Mouse (Mus musculus) limb, embryonic 12.5 days (tissue): Measurements from ENCODE around the gene Mob3a. TPM values are rescaled to one million over a fixed set of nuclear protein-coding genes. Genes with fewer than 3 reads are reported as not detected.

Experiments
- ATAC-seq: fragments of 200-750 bp; cut with Nextera tagmentation; 2 replicates; pipeline ENCODE4 v1.8.0; 2017; ENCODE audit warnings: low read depth, moderate TSS enrichment; ENCODE audit not compliant: insufficient number of reproducible peaks, insufficient read depth, low FRiP score, low TSS enrichment
- H3K27ac ChIP-seq: fragments of 300-500 bp; sonication (generic); 2 replicates; pipeline ENCODE4 v1.5.1; 2016; ENCODE audit warnings: mild to moderate bottlenecking, moderate library complexity
- H3K27me3 ChIP-seq: fragments of 300-500 bp; sonication (generic); 2 replicates; pipeline ENCODE4 v1.6.1; 2016; ENCODE audit warnings: mild to moderate bottlenecking, moderate library complexity
- H3K36me3 ChIP-seq: fragments of 300-500 bp; sonication (generic); 2 replicates; pipeline ENCODE4 v1.6.1; 2016; ENCODE audit warnings: mild to moderate bottlenecking, moderate library complexity
- H3K4me1 ChIP-seq: fragments of 300-500 bp; sonication (generic); replicated peaks from 2 replicates; pipeline ENCODE4 v1.6.1; 2016
- H3K4me2 ChIP-seq: fragments of 300-500 bp; sonication (generic); 2 replicates; pipeline ENCODE4 v1.6.1; 2016; ENCODE audit warnings: mild to moderate bottlenecking, moderate library complexity
- H3K4me3 ChIP-seq: fragments of 300-500 bp; sonication (generic); replicated peaks from 2 replicates; pipeline ENCODE4 v1.5.1; 2016; ENCODE audit warnings: mild to moderate bottlenecking
- H3K9ac ChIP-seq: fragments of 300-500 bp; sonication (generic); replicated peaks from 2 replicates; pipeline ENCODE4 v1.6.1; 2016; ENCODE audit warnings: mild to moderate bottlenecking, moderate library complexity
- H3K9me3 ChIP-seq: fragments of 300-500 bp; sonication (generic); 2 replicates; pipeline ENCODE4 v1.6.1; 2016; ENCODE audit warnings: mild to moderate bottlenecking, moderate library complexity
- WGBS: fragments of 180-500 bp; shearing (Covaris S2); methylation state at CpG from one replicate; pipeline ENCODE4 v1.1.7; 2016; 5-methylcytosine and 5-hydroxymethylcytosine counted together
- polyA plus RNA-seq: library from polyadenylated mRNA; unstranded; fragments of >200 nt; fragmentation: Nextera tagmentation; extraction: Ambion mirVana; gene quantifications from 2 replicates; pipeline ENCODE4 v1.2.1, GENCODE M21; 2016

The Mob3a gene
- polyA plus RNA-seq, 1 experiment from 2014 or later, result 51.7 TPM

DNA sequence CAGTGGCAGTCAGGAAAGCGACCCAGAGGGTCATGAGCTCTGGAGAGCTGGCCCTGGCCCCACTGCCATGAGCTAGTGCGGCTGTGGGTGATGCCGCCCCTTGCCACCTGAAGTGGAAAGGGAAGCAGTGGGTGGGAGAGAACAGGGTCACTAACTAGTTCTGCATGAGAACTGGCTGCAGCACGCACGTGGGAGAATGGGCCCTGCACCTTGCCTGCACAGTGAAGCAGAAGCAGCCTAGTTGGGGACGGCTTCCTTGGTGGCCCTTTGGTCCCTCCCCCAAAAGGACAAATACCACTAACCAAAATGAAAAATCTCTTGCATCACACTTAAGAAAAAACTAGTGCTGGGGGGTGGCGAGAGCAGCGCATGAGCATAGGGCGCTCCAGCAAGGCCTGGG lies 3.2 kb downstream of the Mob3a start:
- peaks cover 30% of the 10 kb centered on the region for H3K36me3 ChIP-seq
- no peak overlapping the region for H3K4me3 ChIP-seq
- H3K27ac ChIP-seq, result no peak overlapping the region
- WGBS, result 95% methylated on average over 9 of the region's 9 CpGs
- peaks cover 26% of the 10 kb centered on the region for H3K4me1 ChIP-seq
- H3K9me3 ChIP-seq, result no peaks in the 10 kb centered on the region
- no peak overlapping the region for H3K4me2 ChIP-seq
- no peak for ATAC-seq
- H3K27me3 ChIP-seq, result no peaks in the 10 kb centered on the region
- no peak overlapping the region for H3K9ac ChIP-seq

DNA sequence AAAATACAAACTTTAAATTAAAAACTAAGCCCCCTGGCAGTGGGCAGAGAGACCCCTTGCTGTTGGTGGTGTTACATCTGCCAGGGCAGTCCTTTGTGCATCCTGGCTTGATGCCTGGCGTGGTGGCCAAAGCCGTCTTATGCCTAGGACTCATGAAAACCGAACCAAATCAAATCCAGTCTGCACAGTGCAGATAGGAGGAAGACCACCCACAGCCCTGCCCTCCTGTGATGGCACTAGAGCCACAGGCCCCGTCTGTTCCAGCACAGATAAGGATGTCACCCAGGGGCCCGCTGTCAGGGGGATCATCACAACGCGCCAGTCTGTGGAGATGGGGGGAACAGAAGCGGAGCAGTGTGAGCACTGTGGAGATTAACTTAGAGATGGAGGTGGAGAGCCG lies 4.0 kb downstream of the Mob3a start:
- Histone ChIP-seq H3K4me3 (0 out of 2 replicates have a peak overlapping the region, but pooled peaks have one; percentile 3), H3K27ac (no peak overlapping the region), H3K4me2 (no peak overlapping the region), H3K27me3 (no peaks in the 10 kb centered on the region), H3K36me3 (peaks cover 38% of the 10 kb centered on the region), H3K9me3 (no peaks in the 10 kb centered on the region), H3K9ac (0 out of 2 replicates have a peak overlapping the region, but pooled peaks have one; percentile 37), H3K4me1 (peaks cover 18% of the 10 kb centered on the region)
- WGBS, result 79% methylated on average over 9 of the region's 9 CpGs
- ATAC-seq, result no peak

DNA sequence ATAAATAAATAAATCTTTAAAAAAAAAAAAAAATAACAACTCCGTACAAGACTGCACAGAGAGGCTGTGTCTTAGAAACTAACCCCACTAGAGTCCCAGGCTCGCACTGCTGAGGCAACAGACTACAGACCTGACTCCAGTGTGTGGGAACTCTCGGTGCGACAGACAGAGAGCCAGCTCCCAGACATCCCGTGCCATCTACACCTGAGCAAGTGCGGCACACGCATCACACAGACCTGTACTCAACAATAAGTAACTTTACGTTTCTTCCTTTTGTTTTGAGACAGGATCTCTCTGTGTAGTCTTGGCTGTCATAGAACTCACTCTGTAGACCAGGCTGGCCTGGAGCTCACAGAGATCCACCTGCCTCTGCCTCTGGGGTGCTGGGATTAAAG lies 4.4 kb downstream of the Mob3a start:
- peaks cover 39% of the 10 kb centered on the region for H3K36me3 ChIP-seq
- no peaks in the 10 kb centered on the region for H3K9me3 ChIP-seq
- no peak overlapping the region for H3K4me2 ChIP-seq
- H3K4me3 ChIP-seq, result no peak overlapping the region
- 92% methylated on average over 8 of the region's 8 CpGs for WGBS
- H3K9ac ChIP-seq, result no peak overlapping the region
- ATAC-seq, result no peak
- H3K27ac ChIP-seq, result no peak overlapping the region
- no peaks in the 10 kb centered on the region for H3K27me3 ChIP-seq
- peaks cover 17% of the 10 kb centered on the region for H3K4me1 ChIP-seq

DNA sequence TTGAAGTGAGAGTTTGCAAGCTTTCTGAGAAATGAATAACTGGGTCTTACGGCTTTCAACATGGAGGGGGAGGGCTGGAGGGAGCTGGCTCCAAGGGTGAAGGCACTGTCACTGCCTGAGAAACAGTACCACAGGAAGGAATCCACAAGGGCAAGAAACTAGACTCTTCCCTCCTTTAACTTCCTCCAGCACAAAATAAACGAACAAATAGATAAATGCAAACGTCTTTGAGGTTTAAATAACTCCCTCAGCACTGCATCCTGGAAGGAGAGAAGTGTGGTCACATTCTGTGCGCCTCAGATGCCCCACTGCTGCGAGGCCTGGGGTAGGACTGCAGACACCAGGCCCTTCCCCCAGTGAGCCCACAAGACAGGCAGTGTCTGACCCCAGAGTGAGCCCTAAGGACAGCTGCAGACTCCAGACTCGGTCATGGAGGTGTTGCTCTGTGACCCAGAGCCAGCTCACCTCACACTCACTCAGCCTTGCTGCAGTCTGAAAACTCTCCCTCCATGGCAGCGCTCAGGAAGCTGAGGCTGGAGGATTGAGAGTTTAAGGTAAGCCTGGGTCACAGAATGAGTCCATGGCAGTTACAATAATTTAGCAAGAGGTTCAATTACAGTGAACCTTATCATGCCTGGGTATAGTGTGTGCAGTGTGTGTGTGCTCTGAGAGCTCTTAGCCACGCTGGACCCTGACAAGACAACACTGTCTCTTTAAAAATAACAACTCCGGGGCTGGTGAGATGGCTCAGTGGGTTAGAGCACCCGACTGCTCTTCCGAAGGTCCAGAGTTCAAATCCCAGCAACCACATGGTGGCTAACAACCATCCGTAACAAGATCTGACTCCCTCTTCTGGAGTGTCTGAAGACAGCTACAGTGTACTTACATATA lies 5.0 kb downstream of the Mob3a start:
- no peak for ATAC-seq
- WGBS, result 71% methylated on average over 12 of the region's 12 CpGs

DNA sequence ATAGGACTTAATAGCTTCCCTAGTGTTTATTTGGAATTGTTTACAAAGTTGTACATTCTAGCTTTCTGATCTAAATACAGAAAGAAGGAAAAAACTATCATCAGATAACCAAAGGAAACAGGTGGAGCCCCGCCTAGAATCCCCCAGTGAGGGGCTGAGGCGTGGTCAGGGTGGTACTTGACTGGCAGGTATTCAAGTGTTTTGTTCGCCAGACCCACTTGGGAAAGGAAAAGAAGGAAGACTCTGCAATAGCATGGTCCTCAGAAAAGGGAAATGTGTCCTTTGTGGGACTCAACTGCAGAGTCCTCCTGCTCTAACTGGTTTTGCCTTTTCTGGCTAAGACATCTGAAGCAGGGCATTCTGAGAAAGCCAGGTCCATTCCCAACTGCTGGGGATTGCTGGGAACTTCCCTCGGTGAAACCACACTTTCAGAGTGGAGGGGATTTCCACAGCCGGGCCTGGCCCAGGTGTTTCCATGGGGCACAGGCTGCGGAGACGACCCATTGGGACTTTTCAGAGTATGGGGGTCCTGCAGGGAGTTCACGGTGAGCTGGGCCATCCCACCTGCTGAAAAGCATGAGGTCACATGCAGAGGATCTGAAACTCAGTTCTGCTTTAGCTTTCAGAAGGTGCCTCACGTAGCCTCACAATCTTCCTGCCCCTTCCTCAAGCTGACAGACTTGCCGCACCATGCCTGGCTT lies 5.8 kb downstream of the Mob3a start:
- 76% methylated on average over 10 of the region's 10 CpGs for WGBS
- ATAC-seq, result no peak
- Histone ChIP-seq H3K36me3 (peaks cover 47% of the 10 kb centered on the region), H3K4me3 (no peak overlapping the region), H3K27me3 (no peaks in the 10 kb centered on the region), H3K9me3 (no peaks in the 10 kb centered on the region), H3K4me2 (no peak overlapping the region), H3K4me1 (peaks cover 15% of the 10 kb centered on the region), H3K9ac (peak overlapping the region; percentile 45; the same call in 1 of the 2 replicates), H3K27ac (peak overlapping the region; percentile 35; the same call in 1 of the 2 replicates)

More for the DNA sequence above, 5.0 kb downstream of the Mob3a start:
- Histone ChIP-seq H3K4me2 (no peak overlapping the region), H3K36me3 (peaks cover 39% of the 10 kb centered on the region), H3K9me3 (no peaks in the 10 kb centered on the region), H3K9ac (peak overlapping the region; percentile 45; the same call in 1 of the 2 replicates), H3K27ac (peak overlapping the region; percentile 35; the same call in 1 of the 2 replicates), H3K4me3 (no peak overlapping the region), H3K27me3 (no peaks in the 10 kb centered on the region), H3K4me1 (peaks cover 17% of the 10 kb centered on the region)

DNA sequence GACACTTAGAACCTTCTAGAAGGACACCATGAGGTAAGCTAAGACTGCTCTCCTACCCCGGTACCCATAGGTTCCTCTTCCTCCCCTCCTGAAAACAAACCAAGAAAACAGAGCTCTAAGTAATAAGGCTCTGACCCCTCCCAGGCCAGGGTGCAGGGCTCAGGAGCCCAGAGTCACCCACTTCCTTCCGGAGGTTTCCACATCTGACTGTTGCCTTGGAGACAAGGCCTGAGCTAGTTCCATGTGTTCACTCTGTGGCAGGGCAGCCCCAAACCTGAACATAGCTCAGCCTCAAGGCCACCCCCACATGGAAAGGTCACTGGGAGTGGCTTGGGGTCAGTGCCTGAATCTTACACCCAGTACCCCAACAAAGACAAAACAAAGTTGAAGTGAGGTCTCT lies 6.6 kb downstream of the Mob3a start:
- 0 out of 2 replicates have a peak overlapping the region, but pooled peaks have one; percentile 12 for H3K27ac ChIP-seq
- no peaks in the 10 kb centered on the region for H3K27me3 ChIP-seq
- no peak for ATAC-seq
- no peak overlapping the region for H3K9ac ChIP-seq
- H3K36me3 ChIP-seq, result peaks cover 55% of the 10 kb centered on the region
- no peak overlapping the region for H3K4me3 ChIP-seq
- no peaks in the 10 kb centered on the region for H3K9me3 ChIP-seq
- no peak overlapping the region for H3K4me2 ChIP-seq
- H3K4me1 ChIP-seq, result peaks cover 7% of the 10 kb centered on the region; the same call in 1 of the 2 replicates
- WGBS, result 84% methylated on average over 2 of the region's 2 CpGs

DNA sequence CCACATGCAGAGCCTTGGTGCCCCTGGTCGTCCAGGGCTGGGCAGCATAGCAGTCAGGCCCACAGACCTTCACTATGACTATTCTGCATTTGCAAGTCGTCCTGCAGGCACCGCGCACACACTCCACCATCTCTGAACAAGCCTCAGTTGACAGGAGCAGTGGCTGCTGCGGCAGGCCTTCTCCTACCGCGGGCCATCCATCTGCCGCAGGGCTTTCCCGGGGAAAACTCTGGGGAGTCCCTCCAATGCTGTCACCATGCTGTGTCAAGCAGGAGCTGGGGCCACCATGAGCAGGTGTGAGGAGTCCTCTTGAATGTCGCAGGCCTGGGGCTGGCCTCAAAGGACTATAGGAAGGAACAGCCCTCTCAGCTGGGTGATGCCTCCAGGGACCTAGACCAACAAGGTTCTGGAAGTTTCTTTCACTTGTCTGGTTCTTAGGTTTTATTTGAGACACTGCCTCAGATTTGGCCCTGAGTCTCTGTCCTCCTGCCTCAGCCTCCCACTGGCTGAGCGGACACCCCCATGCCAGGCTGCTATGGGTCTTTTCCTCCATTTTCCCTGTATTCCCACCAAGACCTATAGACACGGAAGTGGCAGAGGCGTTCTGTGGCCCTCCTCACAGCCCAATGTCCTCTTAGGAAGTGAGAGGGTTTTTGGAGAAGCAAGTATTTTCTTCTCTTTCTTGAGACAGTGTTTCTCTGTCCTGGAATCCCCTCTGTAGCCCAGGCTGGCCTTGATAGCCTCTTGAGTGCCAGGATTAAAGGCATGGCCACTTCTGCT lies 7.4 kb downstream of the Mob3a start:
- Histone ChIP-seq H3K4me2 (no peak overlapping the region), H3K4me3 (no peak overlapping the region), H3K9ac (no peak overlapping the region), H3K36me3 (peaks cover 63% of the 10 kb centered on the region), H3K9me3 (no peaks in the 10 kb centered on the region), H3K27me3 (no peaks in the 10 kb centered on the region), H3K27ac (peak overlapping the region; percentile 12; the same call in 1 of the 2 replicates), H3K4me1 (0 out of 2 replicates have a peak, but pooled peaks cover 3% of the 10 kb centered on the region)
- WGBS, result 87% methylated on average over 13 of the region's 13 CpGs
- ATAC-seq, result no peak

DNA sequence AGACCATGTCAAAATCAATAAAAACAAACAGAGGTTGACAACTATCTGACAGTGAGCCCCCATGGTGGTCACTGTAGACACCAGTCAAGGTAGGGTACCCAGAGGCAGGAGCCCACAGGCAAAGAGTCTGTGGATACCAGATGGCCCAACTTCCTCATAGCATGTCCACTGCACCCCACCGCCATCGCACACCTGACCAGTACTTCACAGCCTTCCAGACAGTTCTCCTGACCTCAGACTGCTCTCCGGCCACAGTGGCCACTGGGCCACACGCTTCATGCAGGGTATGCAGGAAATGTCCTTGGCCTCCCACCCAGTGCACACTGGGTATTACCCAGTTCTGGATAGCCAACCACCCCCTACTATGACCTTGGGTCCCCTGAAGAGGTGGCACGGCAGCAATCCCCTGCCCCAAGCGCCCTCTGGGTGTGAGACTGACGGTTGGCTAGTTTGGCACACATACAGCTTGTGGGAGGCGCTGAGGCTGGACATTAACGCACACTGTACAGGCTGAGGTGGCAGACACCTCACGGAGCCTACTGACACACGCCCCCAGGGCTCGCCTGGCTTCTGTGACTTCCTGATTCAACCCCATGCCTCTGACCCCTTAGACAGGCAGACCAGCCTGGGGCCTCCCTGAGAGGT lies 8.3 kb downstream of the Mob3a start:
- Histone ChIP-seq H3K27me3 (no peaks in the 10 kb centered on the region), H3K36me3 (peaks cover 65% of the 10 kb centered on the region), H3K4me1 (no peaks in the 10 kb centered on the region), H3K9ac (0 out of 2 replicates have a peak overlapping the region, but pooled peaks have one; percentile 27), H3K4me3 (no peak overlapping the region), H3K27ac (no peak overlapping the region), H3K4me2 (no peak overlapping the region), H3K9me3 (no peaks in the 10 kb centered on the region)
- 88% methylated on average over 12 of the region's 12 CpGs for WGBS
- no peak for ATAC-seq

DNA sequence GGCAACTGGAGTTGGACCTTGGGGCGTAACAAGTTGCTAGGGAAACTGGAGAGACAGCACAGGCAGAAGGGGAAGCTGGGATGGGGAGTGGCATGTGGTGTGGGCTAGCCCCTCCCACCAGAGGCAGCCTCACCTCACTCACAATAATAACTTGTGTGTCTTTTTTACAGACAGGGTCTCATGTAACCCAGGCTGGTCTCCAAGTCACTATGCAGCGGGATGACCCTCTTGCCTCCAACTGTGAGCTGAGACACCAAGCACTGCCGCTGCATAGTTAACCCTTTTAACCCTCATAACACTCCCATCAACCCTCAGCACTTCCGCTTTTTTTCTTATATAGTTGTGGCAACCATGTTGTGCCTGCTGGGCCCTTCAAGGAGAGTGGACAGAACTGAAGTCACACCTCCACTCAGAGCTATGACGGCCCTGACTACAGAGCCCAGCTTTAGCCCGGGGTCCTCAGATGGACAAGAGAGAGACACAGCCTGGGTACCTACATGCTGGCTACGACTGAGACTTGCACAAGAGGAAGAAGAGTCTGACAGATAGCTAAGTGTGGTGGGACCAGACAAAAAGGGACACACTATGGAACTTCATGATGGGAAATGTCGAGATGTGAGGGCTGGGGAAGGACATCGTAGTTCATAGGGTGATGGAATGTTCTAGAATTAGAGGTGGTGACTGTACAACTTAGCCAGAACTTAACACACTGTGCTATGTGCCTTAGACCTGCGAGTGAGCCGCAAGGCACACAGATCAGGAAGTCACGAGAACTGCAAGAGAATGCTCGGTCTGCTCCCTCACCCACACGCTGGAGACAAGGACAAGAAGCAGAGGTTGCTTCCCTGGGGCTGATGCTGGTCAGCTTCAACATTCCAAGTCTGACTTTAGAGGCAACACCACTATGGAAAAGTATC lies 9.3 kb downstream of the Mob3a start:
- no peaks in the 10 kb centered on the region for H3K9me3 ChIP-seq
- no peaks in the 10 kb centered on the region for H3K4me1 ChIP-seq
- H3K27me3 ChIP-seq, result no peaks in the 10 kb centered on the region
- peaks cover 64% of the 10 kb centered on the region for H3K36me3 ChIP-seq
- no peak for ATAC-seq
- no peak overlapping the region for H3K9ac ChIP-seq
- no peak overlapping the region for H3K4me2 ChIP-seq
- H3K27ac ChIP-seq, result no peak overlapping the region
- H3K4me3 ChIP-seq, result no peak overlapping the region
- 84% methylated on average over 14 of the region's 14 CpGs for WGBS

DNA sequence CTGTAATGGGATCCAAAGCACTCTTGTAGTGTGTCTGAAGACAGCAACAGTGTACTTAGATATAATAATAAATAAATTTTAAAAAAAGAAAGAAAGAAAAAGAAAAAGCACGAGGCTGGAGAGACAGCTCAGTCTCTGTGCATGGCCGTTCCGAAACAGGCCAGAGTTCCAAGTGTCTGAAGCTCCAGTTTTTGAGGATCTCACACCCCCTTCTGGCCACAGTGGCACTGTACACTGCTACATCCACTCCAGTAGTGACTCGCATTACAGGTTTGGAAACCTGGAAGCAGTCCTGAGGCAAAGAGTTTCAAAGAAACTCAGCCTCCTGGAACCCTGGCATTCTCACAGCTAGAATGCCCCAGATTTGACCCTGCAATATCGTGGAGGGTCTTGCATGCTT lies 13.9 kb downstream of the Mob3a start:
- ATAC-seq, result no peak
- Histone ChIP-seq H3K27me3 (no peaks in the 10 kb centered on the region), H3K4me3 (no peak overlapping the region), H3K9me3 (no peaks in the 10 kb centered on the region), H3K27ac (no peak overlapping the region), H3K4me1 (no peaks in the 10 kb centered on the region), H3K9ac (no peak overlapping the region), H3K36me3 (peaks cover 78% of the 10 kb centered on the region), H3K4me2 (no peak overlapping the region)
- 50% methylated on average over 5 of the region's 5 CpGs for WGBS
